Mouse (Mus musculus) T-cell, adult 2 months (primary cell): ENCODE measurements around the gene Fgf15.

Experiments
- DNase-seq: peaks from one replicate; pipeline ENCODE4 v3.0.0; 2022; ENCODE audit warnings: low spot score

The Fgf15 gene

DNA sequence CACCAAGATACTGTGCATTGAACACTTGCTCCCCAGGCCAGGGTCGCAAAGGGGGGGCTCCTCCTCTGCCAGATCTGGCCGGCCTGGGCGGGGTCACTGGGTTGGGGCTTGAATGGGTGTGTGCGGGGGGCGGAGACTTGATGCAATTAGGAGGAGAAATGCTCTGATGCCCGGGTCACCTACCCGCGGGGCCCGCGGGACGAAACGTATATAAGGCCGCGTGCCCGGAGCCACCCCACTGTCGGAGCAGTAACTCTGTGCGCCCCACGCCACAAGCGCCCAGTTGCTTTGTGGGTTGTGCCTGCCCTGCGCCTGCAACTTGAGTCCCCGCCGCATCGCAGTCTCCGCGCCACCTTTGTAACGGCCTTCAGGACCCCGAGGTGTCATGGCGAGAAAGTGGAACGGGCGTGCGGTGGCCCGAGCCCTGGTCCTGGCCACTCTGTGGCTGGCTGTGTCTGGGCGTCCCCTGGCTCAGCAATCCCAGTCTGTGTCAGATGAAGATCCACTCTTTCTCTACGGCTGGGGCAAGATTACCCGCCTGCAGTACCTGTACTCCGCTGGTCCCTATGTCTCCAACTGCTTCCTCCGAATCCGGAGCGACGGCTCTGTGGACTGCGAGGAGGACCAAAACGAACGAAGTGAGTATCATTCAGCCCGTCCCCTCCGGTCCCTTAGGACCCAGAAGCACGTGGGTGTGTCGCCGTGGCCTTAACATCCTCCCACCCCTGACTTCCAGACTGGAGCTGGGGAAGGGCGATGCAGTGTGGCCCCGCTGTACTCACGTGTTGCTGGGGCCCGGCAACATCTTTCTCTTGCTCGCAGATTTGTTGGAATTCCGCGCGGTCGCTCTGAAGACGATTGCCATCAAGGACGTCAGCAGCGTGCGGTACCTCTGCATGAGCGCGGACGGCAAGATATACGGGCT is at the start of gene Fgf15:
Fgf15 (plus strand) TSS at position 238 of the 925 bp plus-strand sequence.
- no peak for DNase-seq

GRCm38 (mm10) chr7:144847067-144847466 is 49.3 kb upstream of the Fgf15 start, which contains the start of gene Fgf4:
Gene Fgf4, plus strand, starts transcription at chr7:144847367.
- no peak for DNase-seq

DNA sequence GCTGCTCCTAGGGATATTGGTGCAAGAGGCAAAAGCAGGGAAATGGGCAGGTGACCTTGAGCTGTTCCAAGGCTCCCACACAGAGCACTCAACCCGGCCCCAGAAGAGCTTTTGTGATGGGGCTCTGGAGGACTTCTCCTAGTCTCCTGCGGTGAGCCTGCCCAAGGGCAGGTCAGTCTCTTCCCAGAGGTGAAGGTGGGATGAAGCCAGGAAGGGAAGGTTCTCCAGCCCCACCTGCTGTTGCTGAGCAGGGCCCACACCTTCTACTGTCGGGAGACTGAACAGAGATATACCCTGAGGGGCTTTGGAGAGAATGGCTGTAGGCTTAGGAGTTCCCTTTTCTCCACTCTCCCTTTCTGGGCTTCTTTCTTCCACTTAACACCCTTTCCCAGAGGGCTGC is 45.0 kb upstream of the Fgf15 start:
- no peak for DNase-seq

- no peak for DNase-seq
Measured at GRCm38 (mm10) chr7:144854966-144855365, 41.4 kb upstream of the Fgf15 start.

- no peak for DNase-seq
Measured at GRCm38 (mm10) chr7:144857158-144857557, 39.2 kb upstream of the Fgf15 start.

DNA sequence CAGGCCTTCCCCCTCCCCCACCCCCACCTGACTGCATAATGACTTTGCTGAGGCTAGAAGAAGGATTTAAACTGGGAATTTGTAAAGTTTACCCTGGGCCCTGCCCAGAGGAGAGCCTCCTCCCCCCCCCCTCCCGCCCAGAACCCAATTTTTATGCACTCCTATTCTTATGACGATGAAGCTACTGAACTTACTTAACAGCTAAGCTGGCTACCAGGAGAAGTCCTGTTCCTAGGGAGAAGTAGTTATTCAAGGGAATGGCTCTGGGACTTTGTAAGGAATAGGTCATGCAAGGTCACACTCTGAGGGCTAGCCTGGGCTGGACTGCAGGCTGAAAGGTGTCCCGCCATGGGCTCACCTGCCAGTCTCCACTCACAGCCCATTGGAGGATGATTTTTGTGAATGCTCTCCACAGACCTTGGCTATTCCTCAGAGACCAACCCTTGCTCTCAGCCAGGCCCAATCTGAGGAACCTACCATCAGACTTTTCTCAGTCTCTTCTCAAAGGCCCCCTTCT is 38.4 kb upstream of the Fgf15 start:
- no peak for DNase-seq

- DNase-seq: no peak
Measured at GRCm38 (mm10) chr7:144858702-144859101, 37.6 kb upstream of the Fgf15 start.

- no peak for DNase-seq
Measured at GRCm38 (mm10) chr7:144861056-144861768, 35.1 kb upstream of the Fgf15 start.

DNA sequence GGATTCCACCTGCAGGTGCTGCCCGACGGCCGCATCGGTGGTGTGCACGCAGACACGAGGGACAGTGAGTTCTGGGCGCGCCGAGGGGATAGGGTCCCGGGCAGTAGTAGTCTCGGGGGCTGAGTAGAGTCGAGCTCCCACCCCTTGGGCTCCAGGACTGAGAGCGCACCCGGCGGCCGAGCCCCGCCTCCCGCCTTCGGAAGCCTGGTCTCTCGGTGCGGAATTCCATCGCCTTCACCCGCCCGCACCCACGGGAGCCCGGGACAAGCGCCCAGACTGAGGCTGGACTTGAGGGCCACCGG is 34.6 kb upstream of the Fgf15 start:
- no peak for DNase-seq

DNA sequence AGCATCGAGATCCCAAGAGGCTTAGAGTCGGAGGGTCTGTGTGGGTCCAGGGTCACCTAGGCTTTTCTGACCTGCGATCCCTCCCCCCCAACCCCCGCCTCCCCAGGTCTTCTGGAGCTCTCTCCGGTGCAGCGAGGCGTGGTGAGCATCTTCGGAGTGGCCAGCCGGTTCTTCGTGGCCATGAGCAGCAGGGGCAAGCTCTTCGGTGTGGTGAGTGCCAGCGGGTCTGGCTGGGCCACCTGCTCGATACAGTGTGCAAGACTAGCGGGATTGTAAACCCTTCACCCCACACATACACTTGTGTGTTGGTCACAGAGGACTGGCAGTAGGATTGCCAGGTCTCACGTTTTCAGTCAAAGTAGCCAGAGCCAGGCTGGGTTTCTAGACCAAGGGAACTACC is 34.2 kb upstream of the Fgf15 start:
- DNase-seq: no peak

DNA sequence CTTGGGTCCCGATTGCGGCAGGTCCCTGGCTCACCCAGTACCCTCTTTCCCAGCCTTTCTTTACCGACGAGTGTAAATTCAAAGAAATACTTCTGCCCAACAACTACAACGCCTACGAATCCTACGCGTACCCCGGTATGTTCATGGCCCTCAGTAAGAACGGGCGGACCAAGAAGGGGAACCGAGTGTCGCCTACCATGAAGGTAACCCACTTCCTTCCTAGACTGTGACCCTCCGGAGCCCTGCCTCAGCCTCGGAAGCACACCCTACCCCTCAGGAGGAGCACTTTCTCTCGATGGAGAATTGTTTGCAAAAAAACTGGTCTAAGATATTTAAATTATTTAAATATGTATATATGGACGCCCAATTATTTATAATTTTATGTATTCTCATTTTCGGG is 33.6 kb upstream of the Fgf15 start:
- DNase-seq: no peak

DNA sequence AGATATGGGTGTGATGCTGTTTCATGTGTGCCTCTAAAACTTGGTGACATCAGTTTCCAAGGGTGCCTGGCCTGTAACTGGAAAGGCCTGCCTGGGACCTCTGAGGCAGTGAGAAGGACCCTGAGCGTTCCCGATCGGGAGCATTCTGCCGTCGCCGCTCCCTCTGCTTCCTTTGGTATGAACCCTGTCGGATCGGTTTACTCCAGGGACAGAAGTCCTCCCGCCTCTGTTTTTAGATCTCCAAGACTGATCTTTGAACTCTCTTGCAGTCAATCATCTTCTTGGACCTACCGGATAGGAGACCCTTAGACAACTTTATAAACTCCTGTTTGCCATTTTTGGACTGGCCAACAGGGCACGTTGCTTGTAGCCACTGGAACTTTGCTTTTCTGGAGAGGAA is 33.1 kb upstream of the Fgf15 start:
- DNase-seq: no peak

GRCm38 (mm10) chr7:144864160-144864670 is 32.1 kb upstream of the Fgf15 start:
- no peak for DNase-seq

- DNase-seq: no peak
Measured at GRCm38 (mm10) chr7:144867161-144867560, 29.2 kb upstream of the Fgf15 start.

- no peak for DNase-seq
Measured at GRCm38 (mm10) chr7:144867602-144868001, 28.7 kb upstream of the Fgf15 start.

- DNase-seq: no peak
Measured at GRCm38 (mm10) chr7:144872420-144872819, 23.9 kb upstream of the Fgf15 start.

- DNase-seq: no peak
Measured at GRCm38 (mm10) chr7:144873160-144873559, 23.2 kb upstream of the Fgf15 start.

DNA sequence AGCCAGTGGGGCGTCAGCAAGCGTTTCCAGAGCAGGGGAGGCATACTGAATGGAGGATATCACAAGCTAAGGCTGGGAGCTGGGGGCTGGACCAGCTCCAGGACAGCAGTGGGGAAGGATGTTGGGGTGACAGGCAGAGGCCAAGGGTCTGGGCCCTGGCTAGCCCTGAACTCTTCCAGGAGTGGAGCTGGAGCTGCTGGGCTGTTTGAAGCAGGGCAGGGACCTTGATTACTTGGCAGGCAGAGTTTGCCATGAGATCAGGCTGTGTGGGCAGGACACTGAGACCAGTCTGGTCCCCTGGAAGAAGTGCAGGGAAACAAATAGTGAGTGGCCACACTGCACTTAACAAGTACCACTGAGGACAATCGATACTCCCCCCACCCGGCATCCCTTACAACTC is 22.1 kb upstream of the Fgf15 start:
- DNase-seq: no peak

DNA sequence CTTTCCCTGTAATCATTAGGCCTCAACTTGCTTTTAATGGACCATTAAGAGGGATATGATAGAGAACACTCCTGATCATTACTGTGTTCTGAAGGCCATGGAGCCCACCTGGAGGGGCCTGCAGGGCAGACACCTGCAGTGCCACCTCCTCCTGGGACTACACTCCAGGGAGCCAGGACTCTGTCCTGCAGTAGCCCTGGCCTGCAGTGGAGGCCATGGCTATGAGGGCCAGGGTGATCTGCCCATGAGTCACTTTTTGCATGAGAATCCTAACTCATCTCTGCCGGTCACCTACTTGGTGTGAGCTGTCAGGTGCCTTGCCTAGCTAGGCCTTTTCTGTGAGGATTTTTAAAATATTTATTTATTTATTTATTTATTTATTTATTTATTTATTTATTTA is 17.9 kb upstream of the Fgf15 start:
- no peak for DNase-seq

DNA sequence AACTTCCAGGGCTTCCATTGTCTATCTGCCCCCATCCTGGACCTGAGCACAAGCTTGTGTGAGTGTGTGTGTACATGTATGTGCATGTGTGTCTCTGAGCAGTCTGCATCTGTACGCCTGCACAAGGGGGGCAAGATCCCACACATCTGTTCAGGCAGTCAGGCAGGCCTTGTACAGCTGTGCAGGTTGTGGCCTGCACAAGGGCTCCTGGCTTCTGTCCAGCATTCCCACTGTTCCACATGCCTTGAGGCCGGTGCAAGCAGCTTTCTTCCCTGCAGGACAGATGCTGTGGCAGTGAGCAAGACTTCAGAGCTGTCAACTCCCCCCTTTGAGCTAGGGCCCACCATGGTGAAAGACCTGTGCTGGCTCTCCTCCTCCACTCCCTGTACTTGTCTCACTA is 13.2 kb upstream of the Fgf15 start:
- DNase-seq: no peak

DNA sequence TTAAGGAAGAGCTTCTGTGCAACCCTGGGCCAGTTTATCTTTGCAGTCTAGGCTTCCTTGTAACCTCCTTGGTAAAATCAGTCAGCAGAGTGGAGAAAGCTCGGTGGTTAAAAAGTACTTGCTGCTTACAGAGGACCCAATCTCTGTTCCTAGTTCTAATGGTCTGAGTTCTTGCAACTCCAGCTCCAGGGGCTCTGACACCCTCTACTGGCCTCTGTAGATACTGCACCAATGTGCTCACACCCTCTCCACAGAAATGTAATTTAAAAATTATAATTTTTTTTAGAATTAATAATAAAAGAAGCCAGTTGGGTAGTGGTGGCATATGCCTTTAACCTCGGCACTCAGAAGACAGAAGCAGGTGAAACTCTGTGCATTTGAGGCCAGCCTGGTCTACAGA is 8.7 kb upstream of the Fgf15 start:
- DNase-seq: no peak

GRCm38 (mm10) chr7:144888564-144889299 is 7.6 kb upstream of the Fgf15 start:
- no peak for DNase-seq
